Mouse (Mus musculus) embryonic fibroblast, embryonic 13.5 days (primary cell): ENCODE measurements around the gene Hipk4.

Experiments
- CTCF ChIP-seq: IDR thresholded peaks from 2 replicates; pipeline ENCODE4 v1.5.1; 2011; ENCODE audit warnings: mild to moderate bottlenecking, control low read depth, low read length, moderate library complexity, borderline replicate concordance; ENCODE audit not compliant: insufficient read depth
- POLR2A ChIP-seq: IDR thresholded peaks from 2 replicates; pipeline ENCODE4 v1.6.1; 2011; ENCODE audit warnings: low read depth, mild to moderate bottlenecking, control low read depth, low read length, moderate library complexity

GRCm38 (mm10) chr7:27526039-27526827 lies 3.2 kb downstream of the Hipk4 start:
- peak; percentile 81 for TF ChIP-seq CTCF
- no peak for TF ChIP-seq POLR2A
